Mouse (Mus musculus) embryonic facial prominence, embryonic 11.5 days (tissue): Measurements from ENCODE around the gene Sptbn2. TPM values are rescaled to one million over a fixed set of nuclear protein-coding genes. Genes with fewer than 3 reads are reported as not detected.

Experiments
- ATAC-seq: fragments of 200-750 bp; cut with Nextera tagmentation; replicated peaks from 2 replicates; pipeline ENCODE4 v1.8.0; 2017; ENCODE audit warnings: low read depth; ENCODE audit not compliant: insufficient number of reproducible peaks, low FRiP score, low TSS enrichment
- DNase-seq: peaks from one replicate; pipeline ENCODE4 v3.0.0-alpha.2; 2015; ENCODE audit warnings: low spot score
- H3K27ac ChIP-seq: fragments of 300-500 bp; sonication (generic); replicated peaks from 2 replicates; pipeline ENCODE4 v1.5.1; 2014; ENCODE audit warnings: mild to moderate bottlenecking, low read depth, low read length, control low read depth
- H3K27me3 ChIP-seq: fragments of 300-500 bp; sonication (generic); 2 replicates; pipeline ENCODE4 v1.6.1; 2014; ENCODE audit warnings: mild to moderate bottlenecking, low read length, moderate library complexity, mixed read lengths; ENCODE audit not compliant: control insufficient read depth, insufficient read depth
- H3K36me3 ChIP-seq: fragments of 300-500 bp; sonication (generic); replicated peaks from 2 replicates; pipeline ENCODE4 v1.6.1; 2014; ENCODE audit warnings: low read depth, mild to moderate bottlenecking, low read length, moderate library complexity, mixed read lengths; ENCODE audit not compliant: control insufficient read depth, insufficient read depth
- H3K4me1 ChIP-seq: fragments of 300-500 bp; sonication (generic); 2 replicates; pipeline ENCODE4 v1.6.1; 2014; ENCODE audit warnings: low read length, mixed read lengths; ENCODE audit not compliant: control insufficient read depth, insufficient read depth
- H3K4me2 ChIP-seq: fragments of 300-500 bp; sonication (generic); 2 replicates; pipeline ENCODE4 v1.6.1; 2014; ENCODE audit warnings: low read depth, mild to moderate bottlenecking, control low read depth, low read length, moderate library complexity
- H3K4me3 ChIP-seq: fragments of 300-500 bp; sonication (generic); 2 replicates; pipeline ENCODE4 v1.5.1; 2014; ENCODE audit warnings: low read depth, low read length, control low read depth
- H3K9ac ChIP-seq: fragments of 300-500 bp; sonication (generic); replicated peaks from 2 replicates; pipeline ENCODE4 v1.6.1; 2014; ENCODE audit warnings: mild to moderate bottlenecking, control low read depth, low read length
- H3K9me3 ChIP-seq: fragments of 300-500 bp; sonication (generic); replicated peaks from 2 replicates; pipeline ENCODE4 v1.6.1; 2016; ENCODE audit warnings: mild to moderate bottlenecking, low read length, inconsistent platforms, mixed read lengths; ENCODE audit not compliant: control insufficient read depth
- WGBS: fragments of 180-500 bp; shearing (Covaris S2); extraction: QIAGEN DNeasy Blood & Tissue Kit; methylation state at CpG from one replicate; pipeline ENCODE4 v1.1.7; 2014; 5-methylcytosine and 5-hydroxymethylcytosine counted together
- polyA plus RNA-seq: library from polyadenylated mRNA; unstranded; fragments of >200 nt; fragmentation: Nextera tagmentation; extraction: Ambion mirVana; gene quantifications from 2 replicates; pipeline ENCODE4 v1.2.1, GENCODE M21; 2014

The Sptbn2 gene
- polyA plus RNA-seq, 1 experiment from 2014 or later: 5.4 TPM

- no peak overlapping the region for H3K4me3 ChIP-seq
- H3K9me3 ChIP-seq: no peaks in the 10 kb centered on the region
- no peaks in the 10 kb centered on the region for H3K36me3 ChIP-seq
- 40% methylated on average over 8 of the region's 8 CpGs for WGBS
- no peak overlapping the region for H3K9ac ChIP-seq
- DNase-seq: no peak
- no peak for ATAC-seq
- no peak overlapping the region for H3K27ac ChIP-seq
- H3K27me3 ChIP-seq: peaks cover 25% of the 10 kb centered on the region
- peaks cover 2% of the 10 kb centered on the region; the same call in 1 of the 2 replicates for H3K4me1 ChIP-seq
- no peak overlapping the region for H3K4me2 ChIP-seq
Observed at GRCm38 (mm10) chr19:4698856-4699255, 12.1 kb upstream of the Sptbn2 start.

GRCm38 (mm10) chr19:4699821-4700220 is 11.1 kb upstream of the Sptbn2 start:
- Histone ChIP-seq H3K9ac (no peak overlapping the region), H3K9me3 (no peaks in the 10 kb centered on the region)
- ATAC-seq: no peak

GRCm38 (mm10) chr19:4700656-4701055 is 10.3 kb upstream of the Sptbn2 start:
- no peaks in the 10 kb centered on the region for H3K9me3 ChIP-seq
- no peak overlapping the region for H3K4me2 ChIP-seq
- DNase-seq: no peak
- no peak overlapping the region for H3K27ac ChIP-seq
- no peak for ATAC-seq
- H3K9ac ChIP-seq: no peak overlapping the region
- no peaks in the 10 kb centered on the region for H3K36me3 ChIP-seq
- peaks cover 2% of the 10 kb centered on the region; the same call in 1 of the 2 replicates for H3K4me1 ChIP-seq
- H3K4me3 ChIP-seq: no peak overlapping the region
- WGBS: 70% methylated on average over 8 of the region's 8 CpGs
- peaks cover 25% of the 10 kb centered on the region for H3K27me3 ChIP-seq

More at GRCm38 (mm10) chr19:4699821-4700220, 11.1 kb upstream of the Sptbn2 start:
- Histone ChIP-seq H3K36me3 (no peaks in the 10 kb centered on the region), H3K4me1 (peaks cover 2% of the 10 kb centered on the region; the same call in 1 of the 2 replicates), H3K27ac (no peak overlapping the region), H3K27me3 (peaks cover 25% of the 10 kb centered on the region), H3K4me3 (no peak overlapping the region), H3K4me2 (no peak overlapping the region)
- WGBS: 70% methylated on average over 5 of the region's 5 CpGs
- DNase-seq: no peak

- no peak overlapping the region for H3K4me3 ChIP-seq
- DNase-seq (no peak), ATAC-seq (no peak)
- H3K9ac ChIP-seq: no peak overlapping the region
- no peak overlapping the region for H3K4me2 ChIP-seq
- H3K36me3 ChIP-seq: no peaks in the 10 kb centered on the region
- peaks cover 2% of the 10 kb centered on the region; the same call in 1 of the 2 replicates for H3K4me1 ChIP-seq
- H3K27ac ChIP-seq: no peak overlapping the region
- peaks cover 25% of the 10 kb centered on the region for H3K27me3 ChIP-seq
- H3K9me3 ChIP-seq: no peaks in the 10 kb centered on the region
- 74% methylated on average over 7 of the region's 7 CpGs for WGBS
Observed at GRCm38 (mm10) chr19:4701221-4701620, 9.7 kb upstream of the Sptbn2 start.

GRCm38 (mm10) chr19:4708765-4709164 is 2.2 kb upstream of the Sptbn2 start:
- Histone ChIP-seq H3K9ac (no peak overlapping the region), H3K4me3 (no peak overlapping the region), H3K27me3 (peaks cover 7% of the 10 kb centered on the region; the same call in 1 of the 2 replicates), H3K4me1 (peaks cover 2% of the 10 kb centered on the region; the same call in 1 of the 2 replicates), H3K9me3 (no peaks in the 10 kb centered on the region), H3K36me3 (no peaks in the 10 kb centered on the region), H3K4me2 (no peak overlapping the region), H3K27ac (no peak overlapping the region)
- WGBS: 85% methylated on average over 10 of the region's 10 CpGs
- DNase-seq: no peak
- no peak for ATAC-seq

GRCm38 (mm10) chr19:4711601-4712155 is 711 bp downstream of the Sptbn2 start:
- DNase-seq: peak; percentile 64
- ATAC-seq: peak; percentile 73
- Histone ChIP-seq H3K27me3 (peaks cover 12% of the 10 kb centered on the region; the same call in 1 of the 2 replicates), H3K27ac (no peak overlapping the region; the same call in 1 of the 2 replicates), H3K9ac (peak overlapping the region; percentile 78), H3K4me3 (peak overlapping the region; percentile 69), H3K9me3 (no peaks in the 10 kb centered on the region), H3K36me3 (no peaks in the 10 kb centered on the region), H3K4me1 (peaks cover 2% of the 10 kb centered on the region; the same call in 1 of the 2 replicates), H3K4me2 (peak overlapping the region; percentile 99)
- 1% methylated on average over 41 of the region's 65 CpGs for WGBS

GRCm38 (mm10) chr19:4712156-4712780 is 1.3 kb downstream of the Sptbn2 start:
- Histone ChIP-seq H3K4me3 (peak overlapping the region; percentile 69), H3K9ac (peak overlapping the region; percentile 78), H3K36me3 (no peaks in the 10 kb centered on the region), H3K9me3 (no peaks in the 10 kb centered on the region), H3K4me2 (peak overlapping the region; percentile 99), H3K27ac (no peak overlapping the region; the same call in 1 of the 2 replicates), H3K4me1 (peaks cover 2% of the 10 kb centered on the region; the same call in 1 of the 2 replicates), H3K27me3 (peaks cover 12% of the 10 kb centered on the region; the same call in 1 of the 2 replicates)
- under 1% methylated on average over 56 of the region's 60 CpGs for WGBS
- ATAC-seq (peak; percentile 48), DNase-seq (peak; percentile 60)
